11 mouse cellular contexts compared by ENCODE assay signal in the genomic region with DNA sequence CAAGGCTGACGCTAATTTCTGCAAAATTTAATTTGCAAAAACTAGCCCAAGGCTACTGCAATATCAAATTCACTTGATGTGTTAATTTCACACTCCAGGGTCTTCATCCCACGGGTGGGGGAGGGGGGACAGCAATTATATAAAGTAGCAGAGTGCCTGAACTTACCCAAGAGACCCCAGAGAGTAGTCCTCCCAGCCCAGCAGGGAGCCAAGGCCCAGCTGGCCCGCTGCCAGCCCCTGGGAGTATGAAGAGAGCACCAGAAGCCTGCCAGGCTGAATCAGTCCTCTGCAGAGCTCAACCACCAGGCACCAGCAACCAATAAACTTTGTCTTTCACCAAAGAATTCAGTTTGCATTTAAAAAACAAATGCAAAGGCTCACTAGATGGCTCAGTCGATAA. TPM values are rescaled to one million over a fixed set of nuclear protein-coding genes. Genes with fewer than 3 reads are reported as not detected.
DNase-seq lines count a peak whose midpoint lies in the region; ATAC-seq lines count a peak whose summit lies in the region.
"Had no signal": no experiment of that assay in that cellular context is flagged by ENCODE, and none has a peak within 500 bp of the region (broad histone marks: within the 10 kb centered on the region; RNA-seq: fewer than 3 reads in every experiment).

No protein-coding gene starts in this region.

- peak; percentile 54; the same call in 1 of the 2 replicates for ATAC-seq in neural tube, embryonic 12.5 days (ENCODE audit: low FRiP score, low read depth)
- ATAC-seq in heart, embryonic 15.5 days (replicated peaks; ENCODE audit: insufficient number of reproducible peaks, insufficient read depth, low FRiP score, low read depth): no peak
- ATAC-seq in intestine, embryonic 16.5 days: no peak
- ATAC-seq: CD4-positive, CD25-positive, alpha-beta regulatory T cell, adult 4 months; intestine, embryonic 15.5 days; liver, embryonic 12.5 days had no signal

- peaks cover 38% of the 10 kb centered on the region for H3K4me1 ChIP-seq in neural tube, embryonic 12.5 days
- H3K4me1 ChIP-seq in heart, embryonic 15.5 days (replicated peaks): peaks cover 96% of the 10 kb centered on the region
- peaks cover 16% of the 10 kb centered on the region for H3K4me1 ChIP-seq in intestine, embryonic 16.5 days (ENCODE audit: control insufficient read depth, insufficient read depth, low read length)

- H3K4me2 ChIP-seq in neural tube, embryonic 12.5 days (replicated peaks): no peak overlapping the region
- no peak overlapping the region for H3K4me2 ChIP-seq in heart, embryonic 15.5 days
- H3K4me2 ChIP-seq in intestine, embryonic 16.5 days (ENCODE audit: low read depth, low read length): no peak overlapping the region
- H3K4me2 ChIP-seq: intestine, embryonic 15.5 days; liver, embryonic 12.5 days had no signal

- H3K36me3 ChIP-seq in neural tube, embryonic 12.5 days: no peaks in the 10 kb centered on the region
- H3K36me3 ChIP-seq in heart, embryonic 15.5 days: no peaks in the 10 kb centered on the region
- no peaks in the 10 kb centered on the region for H3K36me3 ChIP-seq in intestine, embryonic 16.5 days (ENCODE audit: control insufficient read depth, insufficient read depth, low read length)
- H3K36me3 ChIP-seq: intestine, embryonic 15.5 days; liver, embryonic 12.5 days had no signal

- no peak overlapping the region for H3K27ac ChIP-seq in neural tube, embryonic 12.5 days
- H3K27ac ChIP-seq in heart, embryonic 15.5 days: peak overlapping the region; percentile 47
- no peak overlapping the region for H3K27ac ChIP-seq in intestine, embryonic 16.5 days (ENCODE audit: low read length)
- H3K27ac ChIP-seq: intestine, embryonic 15.5 days; liver, embryonic 12.5 days had no signal

- no peak overlapping the region for H3K9ac ChIP-seq in neural tube, embryonic 12.5 days
- H3K9ac ChIP-seq in heart, embryonic 15.5 days: no peak overlapping the region
- H3K9ac ChIP-seq in intestine, embryonic 16.5 days (ENCODE audit: low read depth, low read length): no peak overlapping the region
- H3K9ac ChIP-seq: intestine, embryonic 15.5 days; liver, embryonic 12.5 days had no signal

- 29% methylated on average over 4 of the region's 4 CpGs for WGBS in neural tube, embryonic 12.5 days
- 35% methylated on average over 4 of the region's 4 CpGs for WGBS in heart, embryonic 15.5 days
- 46% methylated on average over 4 of the region's 4 CpGs for WGBS in intestine, embryonic 16.5 days

- no peak overlapping the region for H3K4me3 ChIP-seq in neural tube, embryonic 12.5 days
- H3K4me3 ChIP-seq in heart, embryonic 15.5 days: no peak overlapping the region
- no peak overlapping the region for H3K4me3 ChIP-seq in intestine, embryonic 16.5 days (ENCODE audit: low read length)
- H3K4me3 ChIP-seq: intestine, embryonic 15.5 days; liver, embryonic 12.5 days had no signal

- intact Hi-C loops in gastrocnemius, postnatal 14 days (cut with DNase I; ENCODE audit: low total_unique reads): no loop called here
- intact Hi-C loops in left cerebral cortex, postnatal 36 days (cut with DNase I): no loop called here

- H3K27me3 ChIP-seq in neural tube, embryonic 12.5 days (replicated peaks): no peaks in the 10 kb centered on the region
- H3K27me3 ChIP-seq in heart, embryonic 15.5 days: no peaks in the 10 kb centered on the region
- no peaks in the 10 kb centered on the region for H3K27me3 ChIP-seq in intestine, embryonic 16.5 days (replicated peaks; ENCODE audit: control insufficient read depth, insufficient read depth, low read length)
- H3K27me3 ChIP-seq: intestine, embryonic 15.5 days; liver, embryonic 12.5 days had no signal

- peak; percentile 18 for DNase-seq in gastrocnemius, postnatal 14 days
- DNase-seq in gastrocnemius, adult 8-10 months (ENCODE audit: low spot score in 2 of 2): no peak
- no peak for DNase-seq in neural tube, embryonic 10.5 days (ENCODE audit: extremely low spot score, low spot score)
- DNase-seq in retina, postnatal 1 day: peak; percentile 87
- DNase-seq in left cerebral cortex, postnatal 36 days (ENCODE audit: low spot score in 2 of 2): no peak

- H3K9me3 ChIP-seq in neural tube, embryonic 12.5 days: no peaks in the 10 kb centered on the region
- H3K9me3 ChIP-seq in heart, embryonic 15.5 days (replicated peaks): no peaks in the 10 kb centered on the region
- no peaks in the 10 kb centered on the region for H3K9me3 ChIP-seq in intestine, embryonic 16.5 days (ENCODE audit: control insufficient read depth, low read length)
- H3K9me3 ChIP-seq: intestine, embryonic 15.5 days; liver, embryonic 12.5 days had no signal

RNA-seq across cellular contexts. Expression of gene Sipa1l2, which starts 59.8 kb away (rescaled TPM):
- 10 to 100 TPM in 1 of 2 experiments, 1 to 10 TPM in 1; 8.8 to 10.1 TPM for total RNA-seq in gastrocnemius, postnatal 14 days (2021)
- 1 to 10 TPM; 3.9 to 5.4 (median 4.5) TPM for total RNA-seq in gastrocnemius, adult 8-10 months (2022)
- polyA plus RNA-seq in neural tube, embryonic 12.5 days (2016; fragmentation: Nextera tagmentation; extraction: Ambion mirVana): 24.4 and 25.9 TPM in 2 replicates
- polyA plus RNA-seq in heart, embryonic 15.5 days (2015; fragmentation: Nextera tagmentation; extraction: Ambion mirVana): 20.6 and 24.5 TPM in 2 replicates
- 10 to 100 TPM; 39.6 to 42.0 TPM for total RNA-seq in left cerebral cortex, postnatal 36 days (2021)
- 4.9 and 6.8 TPM in 2 replicates for polyA plus RNA-seq in intestine, embryonic 16.5 days (2015; fragmentation: Nextera tagmentation; extraction: Ambion mirVana)

Comparison
In these comparisons a context has a peak if more than half of its experiments do, and no peak if none do; other contexts are left out.
1. DNase-seq: peak in gastrocnemius, postnatal 14 days (single experiment) and retina, postnatal 1 day (single experiment); none in gastrocnemius, adult 8-10 months (0 of 2), neural tube, embryonic 10.5 days (single experiment) and left cerebral cortex, postnatal 36 days (0 of 2).